Mouse (Mus musculus) liver, embryonic 18 days (tissue): ENCODE measurements around the gene Fam50a. TPM values are rescaled to one million over a fixed set of nuclear protein-coding genes. Genes with fewer than 3 reads are reported as not detected.

Experiments
- polyA plus RNA-seq: library from polyadenylated mRNA; depleted of rRNA; stranded (reverse); fragments of >200 nt; gene quantifications from 2 replicates; pipeline ENCODE4 v1.2.3, GENCODE M21; 2012; rRNA removed

The Fam50a gene
- 17.1 and 18.8 TPM in 2 replicates for polyA plus RNA-seq

DNA sequence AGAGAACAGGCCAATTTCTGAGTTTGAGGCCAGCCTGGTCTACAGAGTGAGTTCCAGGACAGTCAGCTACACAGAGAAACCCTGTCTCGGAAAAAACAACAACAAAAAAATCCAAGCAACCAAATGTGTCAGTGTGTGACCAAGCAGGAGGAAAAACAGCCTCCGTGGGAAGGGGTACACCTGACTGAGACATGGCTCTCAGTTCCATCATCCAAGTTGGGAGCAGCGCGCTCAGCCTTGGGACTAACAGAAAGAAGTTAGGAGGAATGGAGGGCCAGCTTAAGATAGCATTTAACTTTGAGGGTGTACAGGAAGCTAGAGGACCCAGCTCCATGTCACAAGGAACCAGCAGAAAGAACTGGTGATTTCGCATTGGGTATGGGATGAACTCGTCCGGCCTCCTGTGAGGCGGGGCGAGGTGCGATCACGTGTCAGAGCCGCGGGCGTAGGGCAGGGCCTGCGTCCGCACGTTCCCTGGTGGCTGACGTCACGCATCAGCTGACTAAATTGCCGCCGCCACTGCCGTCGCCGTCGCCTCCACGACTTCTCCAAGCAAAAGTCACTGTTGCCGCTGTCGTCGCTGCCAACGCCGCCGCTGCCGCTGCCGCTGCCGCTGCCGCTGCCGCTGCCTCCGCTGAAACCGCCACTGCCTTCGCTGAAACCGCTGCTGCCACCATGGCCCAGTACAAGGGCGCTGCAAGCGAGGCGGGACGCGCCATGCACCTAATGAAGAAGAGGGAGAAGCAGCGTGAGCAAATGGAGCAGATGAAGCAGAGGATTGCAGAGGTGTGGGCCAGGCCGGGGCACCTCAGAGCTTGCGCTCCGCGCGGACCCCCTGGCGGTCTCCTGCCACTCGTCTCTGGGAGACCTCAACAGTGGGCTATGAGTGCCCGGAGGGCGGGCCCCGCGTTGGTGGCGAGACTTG is at the start of gene Fam50a:
Gene Fam50a, plus strand, starts transcription at position 494 of the 925 bp plus-strand sequence.

DNA sequence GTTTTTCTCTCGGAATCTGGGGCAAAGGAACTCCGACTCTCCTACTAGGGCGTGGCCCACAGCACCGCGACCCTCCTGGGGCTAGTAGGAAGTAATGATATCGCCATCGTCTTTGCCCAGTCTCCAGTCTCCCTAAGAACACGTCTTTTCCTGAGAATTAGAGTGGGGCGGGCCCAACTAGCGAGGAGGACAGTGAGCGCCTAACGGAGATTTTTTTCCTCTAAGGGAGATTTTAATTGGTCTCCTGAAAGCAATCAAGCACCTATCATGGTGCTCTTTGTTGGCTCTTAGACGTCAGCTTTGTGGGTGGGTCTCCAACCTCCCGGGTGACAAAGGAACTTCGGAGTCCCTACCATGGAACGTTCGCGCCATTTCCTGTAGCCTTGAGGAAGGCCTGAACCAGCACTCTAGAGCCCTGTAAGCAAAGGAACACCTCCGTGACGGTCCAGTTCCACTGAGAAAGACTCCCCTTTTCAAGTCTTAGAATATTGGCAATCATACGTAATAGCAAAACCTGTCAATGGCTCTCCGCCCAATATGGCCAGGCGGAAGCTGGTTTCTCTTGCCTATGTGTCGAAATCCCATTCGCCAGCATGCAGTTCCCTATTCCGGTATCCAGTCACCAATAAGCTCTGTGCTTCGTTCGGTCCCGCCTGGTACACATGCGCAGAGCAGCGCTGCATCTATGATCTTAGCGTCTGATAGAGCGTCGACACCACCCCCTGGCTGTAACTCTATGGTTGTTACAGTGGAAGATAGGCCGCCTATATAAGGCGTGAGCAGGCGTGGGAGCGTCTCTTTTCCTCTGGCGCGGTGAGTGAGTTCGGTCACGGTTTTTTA is 42.6 kb upstream of the Fam50a start, which contains the start of gene Rpl10:
Gene Rpl10, plus strand, starts transcription at position 751 of the 840 bp plus-strand sequence.

DNA sequence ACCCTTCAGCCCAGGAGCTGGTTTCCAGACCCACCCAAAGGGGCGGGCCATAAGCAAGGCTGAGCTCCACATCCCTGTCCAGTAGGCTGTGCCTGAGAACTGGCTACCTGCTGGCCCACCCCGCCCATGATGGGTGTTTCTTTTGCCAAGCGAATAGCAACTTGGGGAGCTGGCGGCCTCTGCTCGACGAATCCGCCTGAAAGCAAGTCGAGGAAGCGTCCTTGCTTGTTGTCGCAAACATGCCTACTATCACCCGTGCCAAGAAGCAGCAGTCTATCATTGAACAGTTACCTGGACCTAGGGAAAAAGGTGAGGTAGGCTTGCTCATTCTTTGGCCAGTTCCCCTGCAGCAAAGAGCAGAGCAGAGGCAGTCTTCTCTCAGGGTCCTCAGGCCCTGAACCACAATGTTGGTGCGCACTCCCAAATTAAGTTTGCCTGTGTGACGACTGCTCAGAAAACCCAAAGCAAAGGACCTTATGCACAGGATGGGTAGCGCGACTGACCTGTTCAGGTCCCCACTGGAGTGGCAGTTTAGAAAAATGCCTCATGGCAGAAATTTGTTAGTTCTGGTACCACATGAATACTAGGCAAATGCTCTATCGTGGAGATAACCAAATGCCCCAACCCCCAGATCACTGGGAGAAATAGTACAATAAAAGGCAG is 31.0 kb upstream of the Fam50a start, which contains the start of the genes Taz and Dnase1l1:
Gene Taz, plus strand, starts transcription at position 181 of the 663 bp plus-strand sequence.
Gene Dnase1l1, minus strand, starts transcription at position 606 of the 663 bp plus-strand sequence.

DNA sequence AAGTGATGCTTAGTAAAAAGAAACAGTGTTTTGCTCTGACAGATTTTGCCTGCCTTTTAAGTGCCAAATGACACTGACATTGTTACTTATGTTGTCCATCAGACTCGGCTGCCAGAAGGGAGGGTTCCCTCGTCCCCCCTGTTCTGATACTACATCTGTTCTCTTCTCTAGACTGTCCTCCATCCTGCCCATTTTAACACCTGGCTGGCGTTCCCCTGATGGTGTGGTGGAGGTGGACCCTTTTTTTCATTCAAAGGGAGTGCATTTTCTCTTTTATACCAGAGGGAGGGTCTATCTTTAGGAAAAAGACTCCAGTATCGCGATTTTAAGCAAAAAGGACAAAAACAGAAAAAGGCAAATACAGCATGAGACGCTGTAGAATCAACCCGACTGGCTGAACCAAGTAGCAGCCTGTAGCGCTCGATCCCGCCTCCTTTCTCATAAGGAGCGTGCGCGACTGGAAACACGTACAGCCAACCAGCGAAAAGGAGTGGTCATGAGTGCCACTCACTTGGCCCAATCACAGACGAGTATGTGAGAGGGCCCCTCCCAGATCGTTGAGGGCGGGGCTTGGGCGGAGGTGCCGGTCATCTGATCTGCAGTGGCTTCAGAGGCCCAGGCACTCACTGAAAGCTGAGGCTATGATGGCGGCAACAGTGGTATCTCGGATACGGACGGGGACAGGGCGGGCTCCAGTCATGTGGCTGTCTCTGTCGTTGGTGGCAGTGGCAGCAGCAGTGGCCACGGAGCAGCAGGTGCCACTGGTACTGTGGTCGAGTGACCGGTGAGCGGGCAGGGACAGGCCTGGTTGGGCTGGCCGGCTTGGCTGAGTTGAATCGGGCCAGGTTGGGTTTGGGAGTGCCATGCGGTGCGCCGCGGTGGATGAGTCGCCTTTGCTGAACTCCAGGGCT is 16.0 kb upstream of the Fam50a start, which contains the start of gene Atp6ap1:
Gene Atp6ap1, plus strand, starts transcription at position 560 of the 911 bp plus-strand sequence.

DNA sequence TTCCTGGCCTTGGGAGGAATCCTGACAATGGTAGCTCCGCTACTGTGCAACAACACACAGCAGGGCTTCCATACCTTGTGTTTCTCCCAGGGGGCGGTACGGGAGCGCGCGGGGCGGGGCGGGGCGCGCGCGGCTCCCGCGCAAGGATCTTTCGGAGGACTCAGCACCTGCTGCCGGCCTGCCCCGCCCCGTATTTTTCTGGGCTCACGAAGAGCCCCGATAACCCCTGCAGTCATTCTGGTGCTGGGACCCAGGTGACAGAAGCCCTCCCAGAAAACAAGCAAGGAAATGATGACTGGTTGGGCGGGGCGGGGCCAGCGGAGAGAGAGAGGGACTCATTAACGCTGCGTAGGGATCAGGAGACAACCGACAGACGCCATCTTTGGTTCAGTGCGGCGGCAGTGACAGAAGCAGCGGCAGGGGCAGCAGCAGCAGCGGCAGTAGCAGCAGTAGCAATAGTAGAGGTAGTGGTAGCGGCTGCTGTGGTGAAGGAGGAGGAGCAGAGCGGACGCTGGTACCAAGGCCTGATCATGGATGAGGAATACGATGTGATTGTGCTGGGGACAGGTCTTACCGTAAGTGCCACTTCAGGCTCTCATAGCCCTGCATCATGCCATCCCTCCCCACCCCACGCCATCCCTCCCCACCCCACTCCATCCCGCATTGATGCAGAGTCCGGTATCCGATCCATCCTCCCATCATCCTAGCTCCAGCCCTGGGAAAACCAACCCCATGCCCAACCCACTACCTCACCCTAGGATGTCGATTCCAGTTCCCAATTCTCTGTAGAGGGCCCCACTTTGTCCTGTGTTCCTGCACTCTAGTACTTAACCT is 7.7 kb upstream of the Fam50a start, which contains the start of gene Gdi1:
Gene Gdi1, plus strand, starts transcription at position 132 of the 834 bp plus-strand sequence.

DNA sequence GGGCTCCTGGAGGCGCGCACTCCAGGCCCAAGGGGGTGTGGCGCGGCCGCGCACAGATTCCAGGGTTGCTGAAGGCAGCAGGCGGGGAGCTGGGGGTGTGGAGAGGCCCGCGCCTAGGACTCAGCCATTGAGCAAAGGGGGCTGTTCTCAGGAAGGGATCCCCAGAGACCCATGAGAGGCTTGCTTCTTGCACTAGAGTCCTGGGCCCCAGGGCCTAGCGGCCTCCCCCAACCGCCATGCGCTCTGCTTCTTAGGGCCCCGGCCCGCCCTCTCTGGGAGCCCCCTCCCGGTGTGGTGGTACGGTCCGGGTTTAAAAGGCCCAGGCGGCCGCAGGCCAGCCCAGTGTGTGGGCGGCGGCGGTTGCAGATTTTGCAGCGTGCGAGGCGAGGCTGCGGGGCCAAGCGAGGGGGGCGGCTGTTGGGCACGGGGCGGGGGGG is 15.9 kb downstream of the Fam50a start, which contains the start of gene Plxna3:
Gene Plxna3, plus strand, starts transcription at position 342 of the 437 bp plus-strand sequence.

DNA sequence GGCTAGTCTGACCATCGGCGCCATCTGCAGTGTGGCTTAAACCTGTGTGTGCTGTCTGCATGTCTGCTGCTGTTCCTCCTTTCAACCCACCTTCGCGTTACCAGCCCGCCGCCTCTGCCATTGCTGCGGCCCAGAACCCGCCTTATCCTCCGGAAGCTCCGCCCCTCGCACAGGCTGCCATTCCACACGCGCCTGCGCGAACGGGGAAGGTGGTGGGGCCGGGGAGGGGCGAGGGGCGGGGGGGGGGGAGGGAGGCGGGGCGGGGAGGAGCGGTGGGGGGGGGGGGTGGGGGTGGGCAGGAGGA is 40.6 kb downstream of the Fam50a start, which contains the start of gene Lage3:
Gene Lage3, minus strand, starts transcription at position 152 of the 304 bp plus-strand sequence.

Other genes with a start within 250 kb of the Fam50a start
- not detected in 2 replicates for gene Opn1mw, start 185.6 kb upstream of the Fam50a start, polyA plus RNA-seq
- gene Mecp2, start 177.7 kb upstream of the Fam50a start, polyA plus RNA-seq, result 3.2 and 3.9 TPM in 2 replicates
- gene Tex28, start 145.2 kb upstream of the Fam50a start, polyA plus RNA-seq, result not detected in 2 replicates
- gene Tktl1, start 135.8 kb upstream of the Fam50a start, polyA plus RNA-seq, result not detected in 2 replicates
- gene Flna, start 63.2 kb upstream of the Fam50a start, polyA plus RNA-seq, result 78.2 and 95.5 TPM in 2 replicates
- gene Emd, start 58.3 kb upstream of the Fam50a start, polyA plus RNA-seq, result 21.0 and 25.4 TPM in 2 replicates
- gene Rpl10, start 42.2 kb upstream of the Fam50a start, polyA plus RNA-seq, result 1,323 and 1,359 TPM in 2 replicates
- 27.9 and 31.7 TPM in 2 replicates for gene Taz, start 31.1 kb upstream of the Fam50a start, polyA plus RNA-seq
- 12.3 and 12.4 TPM in 2 replicates for gene Dnase1l1, start 30.7 kb upstream of the Fam50a start, polyA plus RNA-seq
- gene Atp6ap1, start 15.9 kb upstream of the Fam50a start, polyA plus RNA-seq, result 78.4 and 81.0 TPM in 2 replicates
- 114 and 163 TPM in 2 replicates for gene Gdi1, start 8.0 kb upstream of the Fam50a start, polyA plus RNA-seq
- 2.4 and 3.7 TPM in 2 replicates for gene Plxna3, start 16.0 kb downstream of the Fam50a start, polyA plus RNA-seq
- 42.7 and 52.1 TPM in 2 replicates for gene Lage3, start 40.6 kb downstream of the Fam50a start, polyA plus RNA-seq
- 19.6 and 21.6 TPM in 2 replicates for gene Ubl4a, start 60.2 kb downstream of the Fam50a start, polyA plus RNA-seq
- gene Slc10a3, start 60.3 kb downstream of the Fam50a start, polyA plus RNA-seq, result 4.5 and 4.9 TPM in 2 replicates
- gene Fam3a, start 80.2 kb downstream of the Fam50a start, polyA plus RNA-seq, result 13.7 and 15.3 TPM in 2 replicates
- gene Ikbkg, start 80.3 kb downstream of the Fam50a start, polyA plus RNA-seq, result 18.2 and 19.2 TPM in 2 replicates
- gene G6pdx, start 116.2 kb downstream of the Fam50a start, polyA plus RNA-seq, result 23.5 and 26.4 TPM in 2 replicates
- not detected in 2 replicates for gene Gm6880, start 168.4 kb downstream of the Fam50a start, polyA plus RNA-seq